Mouse (Mus musculus) fibroblast of lung, adult 2 months (primary cell): ENCODE measurements at regions not wholly inside any gene's neighbourhood (a gene's known extent, or its start where the extent isn't known, plus 50 kb on each side); places are given as distances from the start of the nearest gene placed in this dataset.

Experiments
- DNase-seq: peaks from one replicate; pipeline ENCODE4 v3.0.0-alpha.2; 2011; ENCODE audit warnings: low read depth

- DNase-seq = no peak
These were observed 71.4 kb downstream of the Emp1 start for GRCm38 (mm10) chr6:135433753-135434152.

- no peak for DNase-seq
These were observed 74.0 kb downstream of the Emp1 start for GRCm38 (mm10) chr6:135436315-135436714.

GRCm38 (mm10) chr6:135438271-135438670 is 75.9 kb downstream of the Emp1 start:
- no peak for DNase-seq

- DNase-seq = no peak
These were observed 79.0 kb downstream of the Emp1 start for GRCm38 (mm10) chr6:135441126-135441871.

- DNase-seq = peak; percentile 24
These were observed 82.3 kb downstream of the Emp1 start for GRCm38 (mm10) chr6:135444661-135445060.

GRCm38 (mm10) chr6:135445070-135445469 is 82.7 kb downstream of the Emp1 start:
- no peak for DNase-seq

GRCm38 (mm10) chr6:135447801-135448200 is 85.5 kb downstream of the Emp1 start:
- DNase-seq = no peak

- DNase-seq = no peak
These were observed 86.9 kb downstream of the Emp1 start for GRCm38 (mm10) chr6:135449228-135449627.

GRCm38 (mm10) chr6:135450573-135450972 is 88.2 kb downstream of the Emp1 start:
- DNase-seq = no peak

GRCm38 (mm10) chr6:135451165-135451797 is 88.9 kb downstream of the Emp1 start:
- DNase-seq = no peak

GRCm38 (mm10) chr6:135453041-135453440 is 90.7 kb downstream of the Emp1 start:
- DNase-seq = no peak

- no peak for DNase-seq
These were observed 110.2 kb downstream of the Emp1 start for GRCm38 (mm10) chr6:135472495-135472894.

GRCm38 (mm10) chr6:135473146-135473545 is 110.8 kb downstream of the Emp1 start:
- no peak for DNase-seq

GRCm38 (mm10) chr6:135488795-135489194 is 126.5 kb downstream of the Emp1 start:
- no peak for DNase-seq

- DNase-seq = no peak
These were observed 131.6 kb downstream of the Emp1 start for GRCm38 (mm10) chr6:135493983-135494382.

- no peak for DNase-seq
These were observed 133.5 kb downstream of the Emp1 start for GRCm38 (mm10) chr6:135495841-135496240.

- DNase-seq = no peak
These were observed 136.2 kb downstream of the Emp1 start for GRCm38 (mm10) chr6:135498592-135498991.

- DNase-seq = no peak
These were observed 138.0 kb downstream of the Emp1 start for GRCm38 (mm10) chr6:135500381-135500780.

- DNase-seq = no peak
These were observed 139.4 kb downstream of the Emp1 start for GRCm38 (mm10) chr6:135501791-135502190.

- DNase-seq = no peak
These were observed 140.1 kb downstream of the Emp1 start for GRCm38 (mm10) chr6:135502405-135502804.

GRCm38 (mm10) chr6:135518710-135519437 is 156.5 kb downstream of the Emp1 start:
- no peak for DNase-seq

- DNase-seq = no peak
These were observed 157.1 kb downstream of the Emp1 start for GRCm38 (mm10) chr6:135519438-135519803.

- no peak for DNase-seq
These were observed 158.5 kb downstream of the Emp1 start for GRCm38 (mm10) chr6:135520868-135521267.
